Mouse (Mus musculus) frontal cortex, adult (tissue): Measurements from ENCODE around the gene Bpifb4.

Experiments
- ATAC-seq: cut with Nextera tagmentation; 2 replicates; pipeline ENCODE4 v1.9.2; 2017; ENCODE audit warnings: mild to moderate bottlenecking, moderate library complexity, mixed read lengths; ENCODE audit not compliant: low TSS enrichment

The Bpifb4 gene

DNA sequence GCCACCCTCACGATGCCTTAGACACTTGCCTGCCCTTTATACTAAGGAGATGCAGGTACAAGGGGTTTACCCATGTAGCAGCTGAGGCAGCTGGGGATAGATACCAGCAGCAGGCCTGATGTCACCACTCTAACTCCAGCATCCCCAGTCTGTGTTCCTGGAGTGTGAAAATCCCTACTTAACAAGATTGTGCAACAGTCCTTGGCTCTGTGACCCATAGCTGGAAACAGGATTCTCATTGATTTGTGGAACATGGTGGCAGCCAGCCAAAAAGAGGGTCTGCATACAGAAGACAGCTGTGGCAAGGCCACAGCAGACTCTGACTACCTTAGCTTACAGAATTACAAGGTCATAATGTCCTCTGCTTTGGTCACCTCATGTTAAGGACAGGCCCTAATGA is 67.1 kb downstream of the Bpifb4 start:
- no peak for ATAC-seq

DNA sequence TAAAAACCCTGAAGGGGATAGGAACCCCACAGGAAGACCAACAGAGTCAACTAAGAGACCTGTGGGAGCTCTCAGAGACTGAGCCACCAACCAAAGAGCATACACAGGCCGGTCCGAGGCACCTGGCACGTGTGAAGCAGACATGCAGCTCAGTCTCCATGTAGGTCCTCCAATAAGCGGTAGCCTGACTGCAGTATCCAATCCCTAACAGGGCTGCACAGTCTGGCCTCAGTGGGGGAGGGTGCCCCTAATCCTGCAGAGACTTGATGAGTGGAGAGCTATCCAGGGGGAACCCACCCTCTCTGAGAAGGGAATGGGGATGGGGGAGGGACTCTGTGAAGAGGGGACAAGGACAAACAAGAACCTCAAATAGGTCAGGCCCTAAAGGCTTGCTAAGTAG is 67.7 kb downstream of the Bpifb4 start:
- ATAC-seq, result no peak

DNA sequence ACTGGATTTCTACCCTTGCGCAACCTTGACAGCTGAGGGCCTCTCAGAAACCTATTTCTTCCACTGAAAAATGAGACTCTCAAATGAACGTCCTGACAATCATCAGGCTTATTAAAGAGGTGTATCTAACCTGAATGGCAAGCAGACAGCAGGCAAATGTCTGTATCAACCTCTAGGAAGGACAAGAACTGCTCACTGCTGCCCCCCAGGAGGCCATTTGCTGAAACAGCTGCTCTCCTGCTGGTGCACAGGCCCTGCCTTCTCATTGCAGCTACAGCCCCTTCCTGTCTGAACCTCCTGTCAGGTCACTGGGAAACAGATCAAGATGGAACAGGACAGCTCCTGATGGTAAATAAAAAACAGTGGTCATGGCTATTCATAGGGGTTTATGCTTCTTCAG is 68.3 kb downstream of the Bpifb4 start:
- ATAC-seq, result no peak

DNA sequence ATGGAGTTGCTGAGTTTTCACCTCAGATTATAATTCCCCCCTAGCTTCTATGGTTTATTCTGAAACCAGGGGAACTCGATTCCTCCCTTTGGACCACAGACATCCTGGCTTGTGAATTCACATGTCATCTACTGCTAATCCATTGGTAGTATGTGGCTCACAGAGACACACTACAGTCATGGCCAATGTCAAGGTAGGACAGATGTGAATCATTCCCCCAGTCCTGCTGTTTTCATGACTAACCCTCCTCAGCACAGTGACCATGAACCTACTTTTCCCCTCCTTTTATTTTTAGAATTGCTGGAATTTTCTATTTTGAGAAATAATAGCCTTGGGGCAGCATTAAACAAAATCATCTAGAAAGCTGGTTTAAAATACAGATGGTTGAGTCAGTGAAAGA is 69.4 kb downstream of the Bpifb4 start:
- ATAC-seq, result no peak

DNA sequence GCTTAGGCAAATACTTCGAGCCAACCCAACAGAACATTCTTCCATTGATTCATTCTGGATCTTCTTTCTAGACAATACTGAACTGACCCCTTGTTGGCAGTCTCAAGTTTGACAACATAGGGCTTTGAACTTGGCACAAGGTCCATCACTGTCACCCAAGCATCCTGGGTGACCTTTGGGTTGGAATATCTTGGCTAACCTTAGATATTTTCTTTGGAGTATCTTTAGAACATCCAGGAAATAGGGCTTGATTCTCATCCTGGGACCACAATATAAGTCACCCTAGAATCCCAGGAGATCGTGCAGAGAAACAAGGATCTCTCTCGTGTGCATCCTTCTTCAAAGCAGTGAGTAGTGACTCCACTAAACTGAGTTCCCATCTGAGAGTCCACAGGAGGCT is 70.0 kb downstream of the Bpifb4 start, which contains the start of gene Bpifa2:
Gene Bpifa2, plus strand, starts transcription at position 301 of the 400 bp plus-strand sequence.
- no peak for ATAC-seq
